Mouse (Mus musculus) spleen, adult 12 weeks (tissue): ENCODE measurements around the gene Pcyt2.

Experiments
- DNase-seq: peaks from one replicate; pipeline ENCODE4 v3.0.0; 2022; ENCODE audit warnings: low spot score

Pcyt2 gene

GRCm38 (mm10) chr11:120632559-120633519 is 15.1 kb upstream of the Pcyt2 start:
- DNase-seq = peak; percentile 77

DNA sequence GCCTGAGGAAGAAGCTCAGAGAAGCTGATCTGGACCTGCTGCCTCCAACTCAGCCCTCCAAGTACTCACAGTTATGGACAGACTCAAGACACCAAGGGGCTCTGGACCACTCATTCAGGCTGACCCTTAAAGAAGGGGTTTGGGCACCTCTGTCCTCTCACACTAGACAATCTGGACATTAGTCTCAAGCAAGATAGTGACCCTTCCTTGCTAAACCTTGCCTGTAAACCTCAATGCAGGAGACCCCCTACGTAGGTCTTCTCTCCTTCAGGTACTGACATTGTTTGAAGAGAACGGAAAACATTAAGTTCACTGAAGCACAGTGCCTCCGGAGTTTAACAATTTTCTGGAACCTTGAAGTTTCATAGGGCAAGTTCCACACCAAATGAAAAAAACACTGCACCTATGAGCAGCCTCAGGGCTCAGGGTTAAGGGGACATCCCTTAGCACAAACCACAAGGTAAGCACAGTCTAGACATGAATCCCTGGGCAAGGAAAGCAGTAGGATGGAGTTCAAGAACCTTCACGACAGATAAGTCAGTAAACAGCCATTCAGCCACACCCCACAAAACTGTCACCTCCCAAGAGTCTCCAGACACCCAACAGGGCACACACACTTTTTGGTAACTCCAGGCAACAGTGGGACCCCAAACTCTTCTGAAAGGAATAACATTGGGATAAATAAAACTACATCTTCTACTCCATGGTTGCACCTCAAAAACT is 14.2 kb upstream of the Pcyt2 start:
- no peak for DNase-seq

- no peak for DNase-seq
Measured at GRCm38 (mm10) chr11:120630881-120631725, 13.4 kb upstream of the Pcyt2 start.

- peak; percentile 51 for DNase-seq
Measured at GRCm38 (mm10) chr11:120630401-120630871, 12.7 kb upstream of the Pcyt2 start.

DNA sequence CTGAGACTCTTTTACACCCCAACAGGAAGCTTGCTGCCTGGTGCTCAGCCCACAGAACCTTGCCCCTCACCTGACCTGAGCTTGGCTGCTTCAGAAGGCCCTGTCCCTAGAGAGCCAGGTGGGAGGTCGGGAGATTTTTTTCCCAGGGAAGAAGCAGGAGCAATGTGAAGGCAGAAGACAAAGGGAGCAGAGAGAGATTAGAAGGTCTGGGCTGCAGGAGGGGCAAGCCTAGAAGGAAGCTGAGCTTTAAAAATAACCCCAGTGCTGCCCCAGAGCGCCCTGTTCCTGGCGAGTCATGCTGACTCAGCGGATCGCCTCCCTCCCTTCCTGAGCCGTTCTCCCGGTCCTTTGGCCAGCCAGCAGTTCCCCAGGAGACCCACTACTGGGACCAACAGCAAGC is 12.2 kb upstream of the Pcyt2 start:
- peak; percentile 79 for DNase-seq

DNA sequence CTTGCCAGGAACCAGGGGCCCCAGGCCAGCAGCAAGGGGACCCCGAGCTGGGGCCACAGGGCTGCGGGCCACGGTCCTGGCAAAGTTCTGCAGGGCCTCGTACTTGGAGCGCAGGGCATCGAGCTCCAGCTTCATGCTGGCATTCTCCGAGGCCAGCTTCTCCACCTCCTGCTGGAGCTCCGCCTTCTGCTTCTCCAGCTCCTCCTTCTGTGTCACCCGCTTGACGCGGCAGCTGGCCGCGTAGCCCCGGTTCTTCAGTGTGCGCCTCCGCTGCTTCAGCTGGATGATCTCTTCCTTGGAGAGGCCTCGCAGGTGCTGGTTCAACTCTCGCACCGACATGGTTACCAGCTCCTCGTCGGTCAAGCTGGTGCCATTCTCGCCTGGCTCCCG is 11.6 kb upstream of the Pcyt2 start:
- DNase-seq = peak; percentile 67

DNA sequence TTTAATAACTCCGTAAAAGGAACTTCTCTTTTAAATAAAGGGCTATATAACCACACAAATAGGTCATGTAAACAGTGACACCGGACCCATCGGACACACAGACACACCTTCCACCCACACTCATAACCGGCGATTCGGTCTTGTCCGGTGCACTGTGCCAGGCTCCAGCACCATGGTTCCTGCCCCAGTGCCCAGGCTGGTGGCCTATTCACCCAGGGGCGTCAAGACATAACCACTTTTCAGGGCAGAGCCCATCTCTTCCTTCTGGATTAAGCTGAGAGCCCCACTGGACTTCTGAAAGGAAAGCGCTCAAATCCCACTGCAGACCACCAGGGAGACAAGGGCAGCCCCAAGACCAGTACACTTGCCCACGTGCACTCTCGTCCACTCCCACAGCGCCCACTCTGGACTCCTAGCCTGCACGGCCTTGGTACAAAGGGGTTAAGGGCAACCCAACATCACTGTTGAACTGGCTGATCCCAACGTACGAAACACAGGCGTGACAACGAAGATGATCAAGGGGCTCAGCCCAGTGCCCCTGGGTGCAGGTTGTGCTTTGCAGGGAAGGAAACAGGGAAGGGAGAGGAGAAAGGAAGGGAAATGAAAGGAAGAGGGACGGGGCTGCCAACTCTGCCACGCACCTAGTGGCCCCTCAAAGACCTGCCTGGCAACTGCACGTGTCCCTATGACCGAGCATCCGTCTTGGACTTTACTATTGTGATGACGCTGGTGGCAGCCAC is 11.0 kb upstream of the Pcyt2 start:
- no peak for DNase-seq

DNA sequence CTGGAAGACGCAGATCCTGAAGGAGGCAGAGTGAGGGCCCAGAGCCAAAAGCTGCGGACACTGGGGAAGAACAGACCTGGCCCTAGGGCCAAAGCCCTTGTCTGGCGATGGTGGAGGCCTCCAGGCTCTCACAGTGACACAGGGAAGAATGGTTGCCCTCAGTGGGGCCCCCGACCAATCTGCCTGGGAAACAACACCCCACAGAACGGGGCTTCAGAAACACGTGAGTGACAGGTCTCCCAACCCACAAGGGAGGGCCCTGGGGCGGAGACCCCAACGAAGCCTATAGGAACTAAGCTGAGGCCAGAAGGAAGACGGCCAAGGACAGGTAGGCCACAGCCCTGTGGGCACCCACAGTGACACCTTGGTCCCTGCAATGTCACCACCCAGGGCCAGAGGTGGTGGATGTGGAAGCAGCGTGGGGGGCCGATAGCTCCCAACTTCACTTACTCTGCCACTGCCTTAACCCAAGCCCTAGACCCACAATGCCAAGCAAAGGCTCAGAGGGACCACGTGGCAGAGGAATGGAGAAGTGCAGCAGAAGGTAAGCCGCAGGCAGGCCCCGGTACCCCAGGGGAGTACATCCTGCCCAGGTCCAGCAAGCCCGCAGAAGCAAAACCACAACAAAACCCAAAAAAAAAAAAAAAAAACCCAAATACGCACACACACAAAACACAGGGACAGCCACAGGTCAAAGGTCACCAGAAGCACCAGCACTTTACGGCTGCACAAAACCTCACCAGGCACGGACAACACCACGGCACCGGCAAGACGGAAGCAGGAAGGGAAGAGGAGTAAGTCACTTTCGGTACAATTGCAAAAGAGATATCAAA is 9.9 kb upstream of the Pcyt2 start:
- no peak for DNase-seq

- no peak for DNase-seq
Measured at GRCm38 (mm10) chr11:120626785-120627467, 9.2 kb upstream of the Pcyt2 start.

- DNase-seq = no peak
Measured at GRCm38 (mm10) chr11:120625152-120625775, 7.5 kb upstream of the Pcyt2 start, which contains the start of gene Sirt7. TSS of gene Sirt7 (minus strand) at chr11:120625240.

DNA sequence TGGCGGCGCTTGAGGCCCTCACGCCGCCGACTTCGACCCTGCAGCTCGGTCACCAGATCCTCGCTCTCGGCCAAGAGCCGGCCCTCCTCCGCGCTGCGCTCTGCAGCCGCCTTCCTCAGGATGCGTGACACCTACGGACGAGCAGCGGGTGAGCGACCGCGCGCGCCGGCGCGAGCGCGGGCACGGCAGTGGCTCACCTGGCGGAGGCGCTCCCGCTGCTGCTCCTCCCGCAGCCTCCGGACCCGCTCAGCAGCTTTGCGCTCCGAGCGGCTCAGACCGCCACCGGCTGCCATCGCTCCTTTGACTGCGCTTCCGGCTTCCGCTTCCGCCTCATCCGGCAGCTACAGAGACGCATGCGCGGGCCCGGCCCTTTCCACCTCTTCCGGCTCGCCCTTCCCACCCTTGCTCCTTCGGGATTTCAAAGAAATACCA is 7.0 kb upstream of the Pcyt2 start:
- DNase-seq = peak; percentile 73

DNA sequence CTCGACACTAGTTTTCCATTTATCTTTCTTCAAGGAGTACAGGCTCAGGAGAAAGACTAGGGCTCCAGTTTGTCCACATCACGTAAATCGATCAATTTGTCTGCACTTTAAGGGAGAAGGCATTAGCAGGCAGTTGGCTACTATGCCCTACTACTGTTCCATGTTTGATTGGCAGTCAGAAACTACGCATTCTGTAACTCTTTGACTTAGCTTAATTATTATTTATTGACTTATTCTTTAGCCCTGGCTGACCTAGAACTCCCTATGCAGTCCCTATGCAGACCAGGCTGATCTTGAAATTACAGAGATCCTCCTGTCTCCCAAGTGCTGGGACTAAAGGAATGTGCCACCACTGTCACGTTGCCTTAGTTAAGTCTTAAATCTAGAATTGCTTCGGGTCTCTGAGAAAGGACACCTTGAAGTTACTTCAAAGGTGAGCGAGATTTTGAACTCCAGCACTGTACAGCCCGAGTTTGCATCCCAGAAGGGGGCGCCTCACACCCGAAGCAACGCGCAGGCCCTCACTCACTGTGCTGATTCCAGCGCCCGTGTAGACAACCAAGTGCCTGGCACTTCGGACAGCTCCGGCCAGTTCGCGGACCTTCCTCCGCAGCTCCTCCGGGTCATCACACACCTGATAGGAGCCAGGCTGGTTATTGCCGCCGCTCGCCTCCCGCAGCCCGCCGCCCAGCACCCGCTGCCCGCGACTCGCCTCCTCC is 6.4 kb upstream of the Pcyt2 start:
- peak; percentile 71 for DNase-seq

- DNase-seq = no peak
Measured at GRCm38 (mm10) chr11:120622805-120623204, 5.1 kb upstream of the Pcyt2 start.

GRCm38 (mm10) chr11:120620195-120620594 is 2.5 kb upstream of the Pcyt2 start:
- no peak for DNase-seq

DNA sequence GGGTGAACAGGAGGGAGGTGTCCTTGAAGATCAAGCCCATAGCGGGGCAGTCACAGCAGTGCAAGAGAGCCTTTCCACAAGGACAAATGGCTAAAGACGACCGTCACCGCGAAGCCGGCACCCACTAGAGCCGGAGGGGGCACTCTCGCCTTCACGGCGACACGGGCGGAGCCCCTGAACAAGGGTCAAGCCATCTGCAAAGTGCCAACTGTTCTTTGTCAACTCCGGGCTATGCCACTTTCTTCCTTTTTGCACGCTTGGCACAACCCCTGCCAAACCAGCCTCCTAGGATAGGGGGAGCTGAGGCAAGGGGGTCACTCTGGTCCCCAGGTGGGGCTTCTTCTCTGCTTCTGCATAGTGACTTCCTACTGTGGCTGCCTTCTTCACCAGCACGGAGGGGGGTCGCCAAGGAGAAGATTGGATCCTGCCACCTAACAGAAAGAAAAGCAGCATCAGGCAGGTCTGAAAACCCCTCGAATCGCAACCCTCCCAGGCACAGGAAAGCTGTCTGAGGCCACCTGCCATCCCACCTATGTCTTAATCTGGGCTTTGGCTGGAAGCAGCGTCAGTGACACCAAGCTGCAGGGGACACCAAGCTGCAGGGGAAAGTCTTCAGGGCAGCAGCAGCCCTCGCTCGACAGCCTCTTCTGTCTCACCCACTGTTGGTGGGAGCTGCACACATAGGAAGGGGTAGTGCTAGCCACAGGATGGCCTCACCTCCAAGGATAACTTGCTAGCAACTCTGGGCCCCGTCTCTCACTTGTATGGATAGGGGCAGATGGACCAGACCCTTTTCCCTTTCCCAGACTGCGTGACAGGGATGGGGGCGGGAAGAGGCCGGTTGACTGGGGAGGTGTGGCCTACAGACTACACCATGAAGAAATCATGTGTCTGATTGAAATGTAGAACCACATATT is 1.1 kb upstream of the Pcyt2 start:
- DNase-seq = no peak

DNA sequence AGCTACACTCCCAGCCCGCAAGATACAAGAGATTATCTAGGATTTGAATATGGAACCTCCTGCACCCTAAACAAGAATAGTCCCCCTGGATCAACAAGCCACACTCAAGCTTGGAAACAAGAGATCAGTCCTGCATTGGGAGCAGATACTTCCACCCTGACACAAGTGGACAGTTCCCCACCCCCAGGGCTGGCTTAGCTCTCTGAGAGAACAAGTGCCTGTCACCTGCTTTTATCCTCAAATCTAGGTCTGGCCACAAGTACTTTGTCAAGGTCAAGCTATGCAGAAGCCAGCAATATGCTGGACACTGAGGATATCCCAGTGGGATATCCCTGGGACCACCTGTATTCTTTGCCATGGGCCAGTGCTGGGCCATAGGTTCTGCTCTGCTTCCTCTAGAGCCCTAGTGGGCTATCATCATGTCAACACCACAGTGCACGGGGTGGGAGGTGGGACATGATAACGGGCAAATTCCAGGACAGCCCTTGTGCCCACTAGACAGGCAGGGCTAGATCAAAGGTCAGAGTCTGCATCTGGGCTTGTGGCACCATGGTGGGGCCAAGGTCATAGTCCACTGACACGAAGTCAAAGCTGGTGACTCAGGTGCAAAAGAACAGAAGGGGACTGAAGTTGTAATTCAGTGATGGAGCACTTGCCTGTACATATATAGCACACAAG is 980 bp downstream of the Pcyt2 start:
- no peak for DNase-seq
